Mouse (Mus musculus) intestine, postnatal 0 days (tissue): ENCODE results near the gene Sestd1. TPM values are rescaled to one million over a fixed set of nuclear protein-coding genes. Genes with fewer than 3 reads are reported as not detected.

Experiments used
- ATAC-seq: fragments of 200-750 bp; cut with Nextera tagmentation; 2 replicates; pipeline ENCODE4 v1.8.0; 2017; ENCODE audit warnings: mild to moderate bottlenecking, moderate TSS enrichment, moderate library complexity
- H3K27ac ChIP-seq: fragments of 300-500 bp; sonication (generic); 2 replicates; pipeline ENCODE4 v1.5.1; 2014; ENCODE audit warnings: mild to moderate bottlenecking, low read depth, low read length, moderate library complexity
- H3K27me3 ChIP-seq: fragments of 300-500 bp; sonication (generic); replicated peaks from 2 replicates; pipeline ENCODE4 v1.6.1; 2014; ENCODE audit warnings: low read length, mixed read lengths; ENCODE audit not compliant: control insufficient read depth, insufficient read depth
- H3K36me3 ChIP-seq: fragments of 300-500 bp; sonication (generic); 2 replicates; pipeline ENCODE4 v1.6.1; 2014; ENCODE audit warnings: mild to moderate bottlenecking, moderate library complexity; ENCODE audit not compliant: control insufficient read depth, insufficient read depth
- H3K4me1 ChIP-seq: fragments of 300-500 bp; sonication (generic); replicated peaks from 2 replicates; pipeline ENCODE4 v1.6.1; 2014; ENCODE audit warnings: antibody characterized with exemption, low read length, mixed read lengths; ENCODE audit not compliant: control insufficient read depth, insufficient read depth
- H3K4me2 ChIP-seq: fragments of 300-500 bp; sonication (generic); replicated peaks from 2 replicates; pipeline ENCODE4 v1.6.1; 2014; ENCODE audit warnings: low read depth, mild to moderate bottlenecking, moderate library complexity
- H3K4me3 ChIP-seq: fragments of 300-500 bp; sonication (generic); 2 replicates; pipeline ENCODE4 v1.5.1; 2014; ENCODE audit warnings: low read depth, low read length
- H3K9ac ChIP-seq: fragments of 300-500 bp; sonication (generic); 2 replicates; pipeline ENCODE4 v1.6.1; 2014; ENCODE audit warnings: mild to moderate bottlenecking, low read depth, low read length
- H3K9me3 ChIP-seq: fragments of 300-500 bp; sonication (generic); 2 replicates; pipeline ENCODE4 v1.6.1; 2016; ENCODE audit warnings: mixed run types; ENCODE audit not compliant: control insufficient read depth
- CTCF ChIP-seq: sonication (generic); IDR thresholded peaks from 2 replicates; pipeline ENCODE4 v1.5.1; 2016; ENCODE audit warnings: low read depth, mild to moderate bottlenecking, control low read depth, antibody characterized with exemption, moderate library complexity
- WGBS: fragments of 180-500 bp; shearing (Covaris S2); extraction: QIAGEN DNeasy Blood & Tissue Kit; methylation state at CpG from one replicate; pipeline ENCODE4 v1.1.7; 2014; 5-methylcytosine and 5-hydroxymethylcytosine counted together
- polyA plus RNA-seq: library from polyadenylated mRNA; unstranded; fragments of >200 nt; fragmentation: Nextera tagmentation; extraction: Ambion mirVana; gene quantifications from 2 replicates; pipeline ENCODE4 v1.2.1, GENCODE M21; 2015

Gene Sestd1
- polyA plus RNA-seq, 1 experiment from 2014 or later = 10.8 TPM

DNA sequence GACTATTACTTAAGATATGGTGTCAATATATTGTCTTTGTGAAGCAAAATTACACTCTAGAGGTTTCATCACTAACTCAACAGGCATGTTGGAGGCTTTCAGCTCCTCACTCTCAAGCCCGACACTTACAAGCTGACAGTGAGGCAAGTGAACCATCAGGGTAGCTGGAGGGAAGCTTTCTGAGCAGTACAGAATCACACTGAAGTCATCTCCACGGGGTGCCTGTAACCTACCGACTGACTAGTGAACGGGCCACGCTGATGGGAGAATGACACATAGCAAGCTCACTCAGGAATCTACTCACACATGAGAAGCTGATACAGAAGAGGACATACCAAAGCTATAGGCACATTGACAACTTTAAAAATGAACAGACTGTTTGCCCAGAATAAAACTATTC is 67.5 kb downstream of the Sestd1 start:
- Histone ChIP-seq H3K36me3 (peaks cover 29% of the 10 kb centered on the region; the same call in 1 of the 2 replicates), H3K27me3 (no peaks in the 10 kb centered on the region), H3K4me1 (no peaks in the 10 kb centered on the region), H3K4me2 (no peak overlapping the region), H3K9ac (no peak overlapping the region), H3K4me3 (no peak overlapping the region), H3K9me3 (no peaks in the 10 kb centered on the region), H3K27ac (no peak overlapping the region)
- no peak for TF ChIP-seq CTCF
- no peak for ATAC-seq
- 88% methylated on average over 5 of the region's 5 CpGs for WGBS

DNA sequence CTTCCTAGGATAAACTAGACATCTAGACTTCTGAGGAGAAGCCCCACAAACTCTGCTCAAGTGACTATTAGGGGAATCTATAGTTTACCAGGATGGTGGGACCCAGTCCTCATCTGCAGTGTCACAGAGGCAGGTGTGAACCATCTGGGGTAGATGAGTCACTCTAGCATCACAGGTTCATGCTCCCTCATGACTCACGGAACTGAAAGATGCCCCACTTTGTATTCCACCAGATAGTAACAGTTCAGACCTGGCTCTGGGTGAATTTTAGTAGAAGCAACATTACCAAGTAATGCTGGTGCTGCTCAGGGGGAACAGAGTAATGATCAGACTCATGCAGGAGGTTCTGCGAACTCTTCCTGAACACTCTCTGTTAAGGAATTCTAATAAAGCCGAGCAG is 73.4 kb downstream of the Sestd1 start:
- Histone ChIP-seq H3K4me1 (no peaks in the 10 kb centered on the region), H3K9ac (no peak overlapping the region), H3K27me3 (no peaks in the 10 kb centered on the region), H3K36me3 (peaks cover 23% of the 10 kb centered on the region), H3K4me2 (no peak overlapping the region), H3K9me3 (no peaks in the 10 kb centered on the region), H3K4me3 (no peak overlapping the region), H3K27ac (no peak overlapping the region)
- no peak for ATAC-seq
- TF ChIP-seq CTCF = no peak
- WGBS = 87% methylated on average over 3 of the region's 3 CpGs

DNA sequence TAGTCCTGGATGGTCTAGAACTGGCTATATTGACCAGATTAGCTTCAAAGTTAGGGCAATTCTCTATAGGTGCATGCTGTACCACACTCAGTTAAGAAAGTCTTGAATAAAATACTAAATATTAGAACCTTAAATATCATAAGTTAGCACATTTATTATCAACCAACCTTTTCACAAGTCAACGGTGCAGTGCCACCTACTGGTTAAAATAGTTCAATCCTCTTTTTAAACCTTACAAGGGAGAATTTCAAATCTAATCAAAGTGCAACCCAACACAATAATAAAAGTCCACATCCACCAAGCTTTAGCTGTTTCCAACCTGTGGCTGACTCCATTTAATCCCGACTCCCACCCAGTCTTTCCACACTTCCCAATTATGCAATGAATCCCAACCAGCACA is 76.5 kb downstream of the Sestd1 start:
- no peak overlapping the region for H3K4me3 ChIP-seq
- peak; percentile 71 for TF ChIP-seq CTCF
- 63% methylated on average over 2 of the region's 2 CpGs for WGBS
- ATAC-seq = no peak
- no peak overlapping the region for H3K27ac ChIP-seq
- H3K4me2 ChIP-seq = no peak overlapping the region
- no peak overlapping the region for H3K9ac ChIP-seq
- no peaks in the 10 kb centered on the region for H3K9me3 ChIP-seq
- no peaks in the 10 kb centered on the region for H3K4me1 ChIP-seq
- no peaks in the 10 kb centered on the region for H3K27me3 ChIP-seq
- peaks cover 17% of the 10 kb centered on the region for H3K36me3 ChIP-seq

DNA sequence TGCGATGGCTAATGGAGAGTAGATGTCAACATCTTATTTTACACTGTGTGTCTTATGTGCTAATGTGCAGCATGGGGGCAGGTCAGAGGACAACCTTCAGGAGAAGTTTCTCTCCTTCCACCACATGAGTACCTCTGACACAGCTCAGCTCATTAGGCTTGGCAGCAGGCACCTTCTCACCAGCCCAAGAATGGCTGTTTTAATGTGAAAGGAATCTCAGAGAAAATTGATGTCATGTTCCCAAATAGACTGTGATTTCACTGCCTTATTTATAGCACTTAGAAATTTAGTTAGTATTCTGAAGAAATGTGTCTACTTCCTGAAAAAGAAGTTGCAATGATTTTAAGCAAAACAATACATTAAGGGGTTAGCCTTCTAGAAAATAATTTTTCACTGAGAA is 78.5 kb downstream of the Sestd1 start:
- no peak overlapping the region for H3K4me2 ChIP-seq
- no peaks in the 10 kb centered on the region for H3K4me1 ChIP-seq
- WGBS = 96% methylated on average over 1 of the region's 1 CpGs
- no peak for TF ChIP-seq CTCF
- peaks cover 14% of the 10 kb centered on the region; the same call in 1 of the 2 replicates for H3K36me3 ChIP-seq
- no peak overlapping the region for H3K4me3 ChIP-seq
- H3K9ac ChIP-seq = no peak overlapping the region
- no peak for ATAC-seq
- H3K9me3 ChIP-seq = no peaks in the 10 kb centered on the region
- H3K27ac ChIP-seq = no peak overlapping the region
- H3K27me3 ChIP-seq = no peaks in the 10 kb centered on the region

DNA sequence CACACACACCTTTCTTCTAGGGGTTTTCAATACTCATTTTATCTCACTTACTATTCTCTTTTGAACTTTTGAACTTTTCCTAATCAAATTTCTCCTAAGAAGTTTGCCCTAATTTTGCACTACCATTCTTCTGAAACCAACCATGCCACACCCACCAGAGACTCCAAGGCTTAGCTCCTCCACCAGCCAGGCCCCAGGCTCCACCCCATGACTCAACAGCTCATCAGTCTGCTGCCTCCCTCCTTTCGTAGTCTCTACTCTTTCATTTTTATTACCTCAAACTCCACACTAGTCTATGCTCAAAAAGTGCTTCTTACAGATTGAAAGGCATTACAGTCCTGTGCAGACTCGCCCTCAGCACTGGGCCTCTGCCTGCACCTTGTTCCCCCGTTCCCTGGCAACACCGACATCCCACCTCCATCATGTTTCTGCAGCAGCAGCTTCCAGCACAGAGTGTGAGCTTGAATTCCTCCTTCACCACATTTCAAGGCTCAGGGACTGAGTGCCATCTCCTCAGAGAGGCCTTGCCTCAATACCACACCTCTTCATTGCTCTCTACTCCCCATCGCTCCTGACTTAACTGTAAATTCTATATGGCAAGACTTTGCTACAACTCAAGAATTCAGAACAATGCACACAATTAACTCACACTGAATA is 79.3 kb downstream of the Sestd1 start:
- H3K27me3 ChIP-seq = no peaks in the 10 kb centered on the region
- 73% methylated on average over 5 of the region's 5 CpGs for WGBS
- no peak overlapping the region for H3K4me2 ChIP-seq
- no peak for TF ChIP-seq CTCF
- peaks cover 16% of the 10 kb centered on the region; the same call in 1 of the 2 replicates for H3K36me3 ChIP-seq
- no peak overlapping the region for H3K27ac ChIP-seq
- no peaks in the 10 kb centered on the region for H3K4me1 ChIP-seq
- ATAC-seq = no peak
- no peak overlapping the region for H3K9ac ChIP-seq
- no peak overlapping the region for H3K4me3 ChIP-seq
- no peaks in the 10 kb centered on the region for H3K9me3 ChIP-seq

DNA sequence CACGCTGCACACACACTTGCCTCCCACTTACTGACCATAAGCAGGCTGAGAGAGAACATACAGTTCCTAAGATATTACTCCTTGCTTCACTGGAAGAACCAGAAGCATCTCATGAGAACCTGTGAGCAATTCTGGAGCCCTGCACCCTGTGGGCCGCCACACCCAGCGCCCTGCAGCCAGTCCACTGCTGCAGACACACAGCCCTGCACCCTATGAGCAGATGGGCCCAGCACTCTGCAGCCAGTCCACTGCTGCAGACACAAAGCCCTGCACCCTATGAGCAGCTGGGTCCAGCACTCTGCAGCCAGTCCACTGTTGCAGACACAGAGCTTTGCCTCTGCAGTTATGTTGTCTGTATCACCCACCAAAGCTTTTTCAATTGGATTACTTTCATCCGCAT is 80.0 kb downstream of the Sestd1 start:
- no peaks in the 10 kb centered on the region for H3K9me3 ChIP-seq
- peaks cover 13% of the 10 kb centered on the region; the same call in 1 of the 2 replicates for H3K36me3 ChIP-seq
- no peak overlapping the region for H3K4me2 ChIP-seq
- 93% methylated on average over 4 of the region's 4 CpGs for WGBS
- no peaks in the 10 kb centered on the region for H3K4me1 ChIP-seq
- H3K4me3 ChIP-seq = no peak overlapping the region
- no peak for TF ChIP-seq CTCF
- no peak overlapping the region; the same call in 1 of the 2 replicates for H3K27ac ChIP-seq
- no peak for ATAC-seq
- H3K27me3 ChIP-seq = no peaks in the 10 kb centered on the region
- no peak overlapping the region for H3K9ac ChIP-seq
